Mouse (Mus musculus) neural tube, embryonic 11.5 days (tissue): ENCODE measurements around the gene Cds1. TPM values are rescaled to one million over a fixed set of nuclear protein-coding genes. Genes with fewer than 3 reads are reported as not detected.

ENCODE experiments used
- ATAC-seq: fragments of 200-750 bp; cut with Nextera tagmentation; 2 replicates; pipeline ENCODE4 v1.8.0; 2017; ENCODE audit warnings: moderate number of reproducible peaks, mild to moderate bottlenecking, moderate TSS enrichment, moderate library complexity; ENCODE audit not compliant: insufficient read depth, low FRiP score, low TSS enrichment
- DNase-seq: peaks from one replicate; pipeline ENCODE4 v3.0.0-alpha.2; 2015; ENCODE audit warnings: low spot score
- H3K27ac ChIP-seq: fragments of 300-500 bp; sonication (generic); 2 replicates; pipeline ENCODE4 v1.5.1; 2014; ENCODE audit warnings: low read depth, mild to moderate bottlenecking, low read length
- H3K27me3 ChIP-seq: fragments of 300-500 bp; sonication (generic); 2 replicates; pipeline ENCODE4 v1.6.1; 2014; ENCODE audit warnings: mild to moderate bottlenecking, low read length, mixed read lengths; ENCODE audit not compliant: control insufficient read depth, insufficient read depth
- H3K36me3 ChIP-seq: fragments of 300-500 bp; sonication (generic); 2 replicates; pipeline ENCODE4 v1.6.1; 2014; ENCODE audit warnings: mild to moderate bottlenecking, low read length, moderate library complexity, mixed read lengths; ENCODE audit not compliant: control insufficient read depth, insufficient read depth
- H3K4me1 ChIP-seq: fragments of 300-500 bp; sonication (generic); 2 replicates; pipeline ENCODE4 v1.6.1; 2014; ENCODE audit warnings: low read length, mixed read lengths; ENCODE audit not compliant: control insufficient read depth, insufficient read depth
- H3K4me2 ChIP-seq: fragments of 300-500 bp; sonication (generic); 2 replicates; pipeline ENCODE4 v1.6.1; 2014; ENCODE audit warnings: low read depth, mild to moderate bottlenecking, moderate library complexity
- H3K4me3 ChIP-seq: fragments of 300-500 bp; sonication (generic); 2 replicates; pipeline ENCODE4 v1.5.1; 2014; ENCODE audit warnings: low read depth, low read length
- H3K9ac ChIP-seq: fragments of 300-500 bp; sonication (generic); 2 replicates; pipeline ENCODE4 v1.6.1; 2014; ENCODE audit warnings: mild to moderate bottlenecking, low read length
- H3K9me3 ChIP-seq: fragments of 300-500 bp; sonication (generic); 2 replicates; pipeline ENCODE4 v1.6.1; 2016; ENCODE audit warnings: low read length; ENCODE audit not compliant: control insufficient read depth
- WGBS: fragments of 180-500 bp; shearing (Covaris S2); extraction: QIAGEN DNeasy Blood & Tissue Kit; methylation state at CpG from one replicate; pipeline ENCODE4 v1.1.7; 2014; 5-methylcytosine and 5-hydroxymethylcytosine counted together
- polyA plus RNA-seq: library from polyadenylated mRNA; unstranded; fragments of >200 nt; fragmentation: Nextera tagmentation; extraction: Ambion mirVana; gene quantifications from 2 replicates; pipeline ENCODE4 v1.2.1, GENCODE M21; 2014

The Cds1 gene
- 0.90 and 1.2 TPM in 2 replicates for polyA plus RNA-seq

DNA sequence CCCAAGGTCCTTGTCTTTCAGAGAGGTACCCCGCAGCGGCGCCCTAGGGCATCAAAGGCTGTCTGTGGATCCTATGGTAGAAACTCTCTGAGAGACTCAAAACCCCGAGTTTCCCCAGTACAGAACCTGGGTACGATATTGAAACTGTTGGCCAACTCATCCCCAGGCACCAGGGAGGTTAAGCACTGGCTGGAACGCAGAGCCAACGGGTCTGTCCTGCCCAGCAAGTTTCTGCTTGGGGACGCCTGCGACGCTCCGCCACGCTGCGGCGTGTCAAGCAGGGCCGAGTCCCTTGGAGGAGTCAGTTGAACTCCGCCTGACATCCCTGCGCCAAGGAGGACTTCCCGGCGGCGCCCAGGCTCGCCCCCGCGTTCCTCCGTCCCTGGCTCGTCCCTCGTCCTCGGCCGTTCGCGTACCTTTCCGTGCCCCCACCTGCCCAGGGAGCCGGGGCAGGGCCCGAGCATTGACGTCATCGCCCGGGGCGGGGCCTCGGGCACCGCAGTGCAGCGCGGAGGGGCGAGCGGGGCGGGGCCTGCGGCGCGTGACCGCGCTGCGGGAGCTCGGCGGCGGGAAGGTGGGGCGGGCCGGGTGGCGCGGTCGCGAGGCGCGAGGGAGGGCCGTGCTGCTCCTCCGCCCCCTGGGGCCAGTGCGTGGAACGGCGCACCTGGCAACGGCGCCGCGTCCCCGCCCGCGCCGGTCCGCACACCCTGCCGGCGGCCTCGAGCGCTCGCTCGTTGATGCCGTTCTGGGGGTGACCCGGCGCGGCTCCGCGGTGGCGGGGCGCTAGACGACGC, at the start of gene Cds1:
TSS of gene Cds1 (plus strand) at position 577 of the 794 bp plus-strand sequence.
- no peaks in the 10 kb centered on the region for H3K9me3 ChIP-seq
- peaks cover 54% of the 10 kb centered on the region for H3K27me3 ChIP-seq
- DNase-seq, result peak; percentile 77
- H3K4me1 ChIP-seq, result no peaks in the 10 kb centered on the region
- H3K9ac ChIP-seq, result peak within 1 kb of the TSS; percentile 67
- peak within 1 kb of the TSS; percentile 100 for H3K4me2 ChIP-seq
- ATAC-seq, result peak; percentile 85
- peak within 1 kb of the TSS; percentile 69 for H3K4me3 ChIP-seq
- no peak within 1 kb of the TSS for H3K27ac ChIP-seq
- WGBS, result under 1% methylated on average over 86 of the region's 91 CpGs
- no peaks in the 10 kb centered on the region for H3K36me3 ChIP-seq

- ATAC-seq, result no peak
- 92% methylated on average over 9 of the region's 9 CpGs for WGBS
- no peak overlapping the region for H3K4me2 ChIP-seq
These were observed 40.7 kb upstream of the Cds1 start for GRCm38 (mm10) chr5:101724216-101724615.

GRCm38 (mm10) chr5:101724756-101725155, 40.2 kb upstream of the Cds1 start:
- WGBS, result 94% methylated on average over 16 of the region's 16 CpGs
- Histone ChIP-seq H3K27me3 (no peaks in the 10 kb centered on the region), H3K27ac (no peak overlapping the region), H3K4me2 (no peak overlapping the region), H3K4me3 (no peak overlapping the region), H3K36me3 (no peaks in the 10 kb centered on the region), H3K9ac (no peak overlapping the region), H3K9me3 (no peaks in the 10 kb centered on the region), H3K4me1 (no peaks in the 10 kb centered on the region)
- DNase-seq, result no peak
- ATAC-seq, result no peak

More at GRCm38 (mm10) chr5:101724216-101724615, 40.7 kb upstream of the Cds1 start:
- Histone ChIP-seq H3K4me3 (no peak overlapping the region), H3K27me3 (no peaks in the 10 kb centered on the region), H3K9ac (no peak overlapping the region), H3K36me3 (no peaks in the 10 kb centered on the region), H3K27ac (no peak overlapping the region), H3K9me3 (no peaks in the 10 kb centered on the region), H3K4me1 (no peaks in the 10 kb centered on the region)
- DNase-seq, result no peak

- no peak for ATAC-seq
- no peak overlapping the region for H3K9ac ChIP-seq
- no peaks in the 10 kb centered on the region for H3K9me3 ChIP-seq
- no peaks in the 10 kb centered on the region for H3K36me3 ChIP-seq
- WGBS, result 88% methylated on average over 8 of the region's 8 CpGs
- H3K27me3 ChIP-seq, result no peaks in the 10 kb centered on the region
- no peak overlapping the region for H3K27ac ChIP-seq
- DNase-seq, result no peak
- no peaks in the 10 kb centered on the region for H3K4me1 ChIP-seq
- no peak overlapping the region for H3K4me2 ChIP-seq
- H3K4me3 ChIP-seq, result no peak overlapping the region
These were observed 39.2 kb upstream of the Cds1 start for GRCm38 (mm10) chr5:101725703-101726102.

GRCm38 (mm10) chr5:101726371-101726770, 38.6 kb upstream of the Cds1 start:
- Histone ChIP-seq H3K4me2 (no peak overlapping the region), H3K27me3 (no peaks in the 10 kb centered on the region), H3K36me3 (no peaks in the 10 kb centered on the region), H3K27ac (no peak overlapping the region), H3K9ac (no peak overlapping the region), H3K9me3 (no peaks in the 10 kb centered on the region), H3K4me3 (no peak overlapping the region), H3K4me1 (no peaks in the 10 kb centered on the region)
- DNase-seq, result no peak
- ATAC-seq, result no peak
- WGBS, result 91% methylated on average over 6 of the region's 6 CpGs

- H3K36me3 ChIP-seq, result no peaks in the 10 kb centered on the region
- no peak for ATAC-seq
- H3K9ac ChIP-seq, result no peak overlapping the region
- H3K4me2 ChIP-seq, result no peak overlapping the region
- DNase-seq, result no peak
- 69% methylated on average over 8 of the region's 8 CpGs for WGBS
- no peaks in the 10 kb centered on the region for H3K9me3 ChIP-seq
- no peak overlapping the region for H3K27ac ChIP-seq
- H3K27me3 ChIP-seq, result no peaks in the 10 kb centered on the region
- no peaks in the 10 kb centered on the region for H3K4me1 ChIP-seq
- H3K4me3 ChIP-seq, result no peak overlapping the region
These were observed 36.5 kb upstream of the Cds1 start for GRCm38 (mm10) chr5:101728304-101728905.

DNA sequence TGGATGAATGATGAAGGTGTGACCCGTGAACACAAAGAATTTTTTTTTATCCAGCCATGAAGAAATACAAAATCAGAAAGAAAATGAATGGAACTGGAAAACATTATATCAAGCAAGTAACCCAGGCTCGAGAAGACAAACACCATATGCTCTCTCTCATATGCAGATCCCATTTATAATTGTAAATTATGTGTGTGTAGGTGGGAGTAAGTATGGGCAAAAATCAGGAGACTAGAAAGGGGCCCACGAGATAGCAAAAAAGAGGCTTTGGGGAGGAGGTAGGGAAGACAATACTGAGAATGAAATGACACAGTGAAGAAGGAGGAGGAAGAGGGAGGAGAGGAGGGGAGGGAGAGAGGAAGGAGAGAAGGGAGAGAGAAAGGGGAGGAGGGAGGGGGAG, 27.6 kb upstream of the Cds1 start:
- Histone ChIP-seq H3K4me3 (no peak overlapping the region), H3K4me1 (no peaks in the 10 kb centered on the region), H3K27me3 (no peaks in the 10 kb centered on the region), H3K4me2 (no peak overlapping the region), H3K27ac (no peak overlapping the region), H3K36me3 (no peaks in the 10 kb centered on the region), H3K9me3 (no peaks in the 10 kb centered on the region), H3K9ac (no peak overlapping the region)
- ATAC-seq, result no peak
- 82% methylated on average over 3 of the region's 3 CpGs for WGBS
- DNase-seq, result no peak

DNA sequence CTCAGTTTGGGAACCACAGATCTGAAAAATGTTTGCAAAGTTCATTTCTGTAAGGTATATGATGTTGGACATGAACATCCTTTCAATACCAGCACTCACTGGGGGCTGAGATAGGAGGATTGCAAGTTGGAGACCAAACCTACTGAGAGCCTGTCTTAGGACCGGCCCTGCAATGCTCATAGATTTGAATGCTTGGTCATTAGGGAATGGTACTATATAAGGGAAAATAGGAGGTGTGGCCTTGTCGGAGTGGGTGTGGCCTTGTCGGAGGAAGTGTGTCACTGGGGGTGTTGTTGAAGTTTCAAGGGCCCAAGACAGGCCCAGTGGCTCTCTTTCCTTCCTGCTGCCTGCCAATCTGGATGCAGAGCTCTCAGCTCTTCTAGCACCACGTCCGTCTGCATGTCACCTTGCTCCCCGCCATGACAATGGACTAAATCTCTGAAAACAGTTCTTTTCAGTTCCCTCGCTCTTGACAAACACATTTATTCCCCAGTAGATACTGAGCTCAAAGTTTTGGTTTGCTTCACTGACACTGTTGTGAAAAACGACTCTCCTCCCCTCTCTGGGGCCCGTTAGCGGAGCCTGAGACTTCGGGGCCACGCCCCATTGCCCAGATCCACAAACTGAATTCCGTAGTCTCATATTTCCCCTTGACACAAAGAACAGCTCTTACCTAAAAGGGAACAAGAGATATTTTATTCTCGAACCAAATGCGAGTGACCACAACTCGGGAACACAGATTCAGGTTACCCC, 24.3 kb upstream of the Cds1 start:
- Histone ChIP-seq H3K27ac (no peak overlapping the region), H3K9me3 (no peaks in the 10 kb centered on the region), H3K4me3 (no peak overlapping the region), H3K4me2 (no peak overlapping the region), H3K4me1 (no peaks in the 10 kb centered on the region), H3K27me3 (no peaks in the 10 kb centered on the region), H3K36me3 (no peaks in the 10 kb centered on the region), H3K9ac (no peak overlapping the region)
- no peak for ATAC-seq
- DNase-seq, result no peak
- 90% methylated on average over 16 of the region's 16 CpGs for WGBS
